Mouse (Mus musculus): Measurements from ENCODE around the gene Cntn5.

Cntn5 gene

DNA sequence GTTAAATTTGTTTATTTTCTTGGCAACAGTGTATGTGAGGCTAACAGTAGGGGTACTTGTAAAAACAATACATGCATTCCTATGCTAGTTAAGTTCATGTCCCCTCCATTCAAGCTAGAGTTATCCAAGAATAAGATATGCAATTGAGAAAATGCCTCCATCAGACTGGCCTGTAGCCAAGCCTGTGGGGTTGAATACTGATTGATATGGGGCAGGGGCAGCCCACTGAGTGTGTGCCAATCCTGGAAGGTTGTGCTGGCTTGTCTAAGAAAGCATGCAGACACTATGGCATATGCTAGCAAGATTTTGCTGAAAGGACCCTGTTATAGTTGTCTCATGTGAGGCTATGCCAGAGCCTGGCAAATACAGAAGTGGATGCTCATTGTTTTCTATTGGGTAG lies 1196.8 kb downstream of the Cntn5 start:
- in situ Hi-C loops (cut with MboI, MseI), result no loop called here

DNA sequence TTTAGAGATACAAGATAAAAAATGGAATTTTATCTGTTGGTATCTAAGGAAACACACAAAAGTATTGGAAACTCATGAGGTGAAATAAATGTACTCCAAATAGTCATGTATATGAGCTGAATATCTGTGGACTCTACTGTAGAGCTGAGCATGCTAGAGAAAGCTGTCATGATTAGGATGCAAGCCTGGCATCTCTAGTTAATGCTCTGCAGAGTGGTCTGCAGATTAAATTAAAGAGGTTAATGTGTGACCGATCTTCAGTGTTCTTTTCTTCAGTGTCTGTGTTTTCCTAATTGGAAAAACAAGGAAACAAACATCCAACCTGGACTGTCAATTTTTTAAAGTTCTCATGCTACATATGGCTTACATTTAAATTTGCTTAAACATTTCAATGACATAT lies 1199.4 kb downstream of the Cntn5 start:
- in situ Hi-C loops (cut with MboI, MseI), result no loop called here

DNA sequence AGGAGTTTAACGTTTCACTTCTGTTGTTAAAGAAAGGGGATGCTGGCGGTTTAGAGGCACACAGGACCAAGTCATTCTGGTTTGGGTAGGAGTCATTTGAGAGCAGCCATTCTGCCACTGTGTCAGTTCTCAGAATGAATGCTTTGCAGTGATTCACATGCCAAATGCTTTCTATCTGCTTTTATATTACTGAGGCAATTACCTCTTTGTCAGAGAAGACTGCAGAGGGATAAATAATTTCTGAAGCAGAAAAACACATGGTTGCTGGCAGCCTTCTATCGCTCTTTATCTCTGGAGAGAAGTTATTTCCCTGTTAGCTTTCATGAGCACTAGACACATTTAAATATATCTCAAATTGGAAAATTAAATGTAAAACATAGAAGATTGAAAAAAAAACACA lies 1207.9 kb downstream of the Cntn5 start:
- in situ Hi-C loops (cut with MboI, MseI), result no loop called here

DNA sequence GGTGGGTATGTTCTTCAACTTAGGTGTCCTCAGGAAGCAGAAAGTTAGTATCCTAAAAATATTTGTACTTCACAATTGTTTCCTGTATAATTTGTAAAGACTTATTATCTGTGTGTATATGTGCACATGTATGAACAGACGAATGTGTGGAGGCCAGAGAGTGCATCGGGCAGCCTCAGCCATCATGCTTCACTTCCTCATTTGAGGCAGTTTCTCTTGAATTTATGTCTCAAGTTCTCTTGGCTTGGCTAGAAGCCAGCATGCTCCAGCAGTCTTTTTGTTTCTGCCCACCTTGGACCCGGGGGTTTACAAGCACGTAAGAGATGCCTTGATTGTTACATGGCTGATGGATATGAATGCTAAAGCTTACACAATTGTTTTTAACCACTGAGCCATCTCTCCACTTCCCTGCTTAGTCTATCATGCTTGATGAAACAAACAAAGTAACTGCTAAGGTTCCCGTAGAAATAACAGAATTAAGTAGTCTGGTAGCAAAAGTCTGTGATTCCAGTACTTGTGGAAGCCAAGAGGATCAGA lies 1222.2 kb downstream of the Cntn5 start:
- in situ Hi-C loops (cut with MboI, MseI), result no loop called here

DNA sequence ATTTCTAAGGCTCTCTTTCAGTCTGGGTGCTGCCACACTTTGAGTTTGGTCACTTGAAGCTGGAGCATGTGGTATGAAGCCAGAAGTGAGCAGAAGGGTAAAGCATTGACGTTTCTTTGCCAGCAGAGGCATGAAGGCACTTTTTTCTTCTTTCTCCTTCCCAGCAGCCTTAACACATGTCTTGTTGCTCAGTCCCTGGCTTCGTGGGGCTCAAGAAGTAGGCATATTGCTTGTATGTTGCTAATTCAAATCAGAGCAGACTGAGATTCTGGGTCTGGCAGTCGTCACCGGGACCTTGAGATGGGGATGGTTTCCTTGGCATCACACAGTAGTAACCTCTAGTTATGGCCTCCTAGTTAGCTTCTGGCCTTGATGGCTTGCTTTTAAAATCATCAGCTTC lies 1228.5 kb downstream of the Cntn5 start:
- in situ Hi-C loops (cut with MboI, MseI), result no loop called here

DNA sequence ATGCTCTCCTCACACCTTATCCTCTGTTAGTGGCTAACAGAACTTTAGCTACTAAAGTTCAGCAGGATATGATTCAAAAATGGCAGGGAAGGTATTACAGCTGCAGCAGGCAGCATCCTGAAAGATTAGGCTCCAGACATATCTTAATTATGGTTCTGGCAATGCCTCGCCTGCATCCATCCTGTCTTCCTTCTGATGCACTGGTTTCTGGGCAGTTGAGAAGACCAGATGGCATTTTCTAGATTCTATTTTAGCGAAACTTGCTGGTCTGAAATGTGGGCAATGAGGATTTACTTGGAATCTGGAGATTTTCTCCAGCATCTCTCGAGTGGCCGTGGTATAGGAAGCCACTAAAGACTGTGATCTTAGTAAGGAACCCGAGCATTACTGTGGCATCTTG lies 1230.0 kb downstream of the Cntn5 start:
- in situ Hi-C loops (cut with MboI, MseI), result no loop called here

DNA sequence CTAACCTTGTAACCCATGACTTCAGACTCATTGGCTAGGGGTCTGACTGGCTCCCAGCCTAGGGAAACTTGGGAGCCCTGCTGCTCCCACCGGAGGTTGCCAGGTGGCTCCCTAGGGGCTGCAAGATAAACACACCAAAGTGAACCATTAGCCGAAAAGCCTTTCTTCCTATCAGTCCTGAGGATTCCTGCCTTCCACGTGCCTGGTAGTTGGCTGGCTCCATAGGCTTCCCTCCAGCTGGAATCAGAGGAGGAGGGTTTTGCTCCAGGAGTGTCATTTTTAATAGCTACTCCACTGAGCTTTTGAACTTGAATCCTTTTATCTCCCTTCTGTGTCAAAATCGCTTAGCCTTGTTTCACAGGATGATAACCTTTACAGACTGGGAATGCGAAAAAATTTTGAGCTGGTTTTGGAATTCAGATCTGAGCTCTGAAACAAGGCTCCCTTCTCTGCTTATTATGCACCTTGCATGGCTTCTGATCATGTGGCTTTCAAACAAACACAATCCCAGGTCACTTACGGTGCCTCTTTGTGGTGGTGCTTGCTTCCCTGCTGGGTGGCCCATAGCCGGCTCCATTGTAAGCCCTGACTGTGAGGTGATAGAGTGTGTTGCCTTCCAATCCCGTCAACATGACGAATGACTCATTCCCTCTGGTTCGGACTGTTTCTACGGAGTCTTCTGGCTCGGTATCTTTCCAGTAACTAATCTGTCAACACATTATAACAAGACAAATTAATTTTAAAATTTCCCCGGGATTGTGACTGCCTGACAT lies 1231.1 kb downstream of the Cntn5 start:
- in situ Hi-C loops (cut with MboI, MseI), result no loop called here

DNA sequence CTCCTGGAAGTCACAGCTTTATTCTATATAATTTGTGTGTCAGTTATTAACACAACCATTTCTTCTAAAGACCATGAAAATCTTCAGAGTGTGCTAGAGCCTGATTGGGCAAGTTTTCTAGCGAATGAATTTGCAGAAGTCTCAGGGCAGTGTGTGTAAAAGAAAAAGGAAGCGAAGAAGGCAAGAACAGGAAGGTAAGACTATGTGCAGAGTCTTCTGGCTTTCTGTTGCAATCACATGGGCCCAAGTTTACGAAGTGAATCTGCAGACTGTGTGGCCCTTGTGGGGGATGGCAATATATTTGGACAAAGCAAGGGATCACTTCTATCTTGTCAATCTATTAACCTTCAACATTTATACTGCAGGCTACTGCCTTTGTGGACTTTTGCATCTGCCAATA lies 1251.1 kb downstream of the Cntn5 start:
- in situ Hi-C loops (cut with MboI, MseI), result no loop called here

DNA sequence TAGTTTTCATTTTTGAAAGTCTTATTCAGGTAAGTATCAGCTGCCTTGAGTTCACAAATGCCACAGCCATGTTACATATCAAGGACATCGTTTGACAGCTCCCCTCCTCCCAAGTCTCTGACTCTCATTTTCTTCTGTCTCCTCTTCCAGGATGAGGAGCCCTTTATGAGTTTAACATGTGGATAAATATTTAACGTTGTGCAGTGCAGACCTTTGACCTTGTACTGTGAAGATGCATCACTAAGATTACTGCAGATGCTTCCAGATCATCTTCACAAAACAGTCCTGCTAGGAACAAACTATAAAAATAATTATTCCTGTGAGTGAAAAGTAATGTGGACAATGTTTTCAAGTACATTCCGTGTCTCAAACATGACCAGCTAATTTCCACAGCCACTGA lies 1257.2 kb downstream of the Cntn5 start:
- in situ Hi-C loops (cut with MboI, MseI), result no loop called here

DNA sequence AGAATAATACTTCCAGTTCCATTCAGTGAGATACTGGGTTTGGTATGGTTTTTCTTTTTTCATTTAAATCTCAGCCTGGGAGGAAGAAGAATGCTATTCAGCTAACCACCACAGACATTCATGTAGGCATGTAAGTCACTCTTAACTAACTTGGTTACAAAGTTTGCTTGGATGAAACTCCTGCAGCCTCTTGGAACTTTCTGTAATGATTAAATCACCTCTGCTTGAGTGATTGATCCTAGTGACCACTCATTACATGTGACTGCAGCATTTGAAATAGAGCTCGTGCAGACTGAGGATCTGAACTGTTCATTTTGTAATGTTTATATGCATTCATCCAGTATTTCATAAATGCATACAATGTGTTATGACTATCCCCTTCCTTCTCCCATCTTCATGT lies 1258.3 kb downstream of the Cntn5 start:
- in situ Hi-C loops (cut with MboI, MseI), result no loop called here
